Mouse (Mus musculus): ENCODE data around the gene Pet100.

- TF ChIP-seq MAX (IDR thresholded peaks at IDR 0.05; ENCODE audit: low read depth) = no peak
- TF ChIP-seq MYOD1 (IDR thresholded peaks at IDR 0.05; ENCODE audit: control insufficient read depth in 1 of 3, insufficient read length in 2 of 3, low read depth in 2 of 3) = no peak
- no peak for TF ChIP-seq POLR2AphosphoS2 (IDR thresholded peaks at IDR 0.05; ENCODE audit: insufficient read length, low read depth)
Measured at GRCm38 (mm10) chr8:3656725-3657381, 35.5 kb downstream of the Pet100 start.
